Mouse (Mus musculus): Measurements from ENCODE around the gene Stra6. TPM values are rescaled to one million over a fixed set of nuclear protein-coding genes. Genes with fewer than 3 reads are reported as not detected.

Gene Stra6
- polyA plus RNA-seq, 1 experiment from 2014 or later = 7.7 TPM

GRCm38 (mm10) chr9:58053102-58053501 lies 10.5 kb upstream of the Stra6 start:
- Histone ChIP-seq H3K9me3 (replicated peaks) (no peaks in the 10 kb centered on the region), H3K9ac (no peak overlapping the region; the same call in 1 of the 2 replicates), H3K4me2 (no peak overlapping the region), H3K4me3 (no peak overlapping the region), H3K36me3 (ENCODE audit: poor library complexity, severe bottlenecking) (no peaks in the 10 kb centered on the region), H3K27me3 (no peaks in the 10 kb centered on the region), H3K4me1 (peaks cover 80% of the 10 kb centered on the region), H3K27ac (peak overlapping the region; percentile 76)
- WGBS = 15% methylated on average over 3 of the region's 3 CpGs
- peak; percentile 39; the same call in 1 of the 2 replicates for ATAC-seq

DNA sequence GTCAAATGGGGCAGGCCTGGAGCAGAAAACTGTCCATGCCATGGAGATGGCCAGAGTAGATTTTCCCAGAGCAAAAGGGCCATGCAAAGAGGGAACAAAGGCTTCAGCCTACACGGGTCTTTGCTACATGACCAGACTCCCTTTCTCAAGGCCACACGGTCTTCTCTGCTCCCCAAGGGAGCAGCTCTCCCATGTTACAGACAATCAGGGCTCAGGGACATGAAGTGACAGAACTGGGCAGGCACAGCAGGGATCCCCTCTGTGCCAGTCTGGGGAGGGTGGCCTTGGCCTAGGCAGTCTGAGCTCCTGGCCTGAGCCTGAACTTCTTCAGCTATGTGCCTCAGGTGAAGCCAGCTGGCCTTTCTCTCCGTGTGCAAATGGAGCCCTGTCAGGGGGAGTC lies 10.0 kb upstream of the Stra6 start:
- peak overlapping the region; percentile 76 for H3K27ac ChIP-seq
- no peak overlapping the region for H3K4me3 ChIP-seq
- 53% methylated on average over 3 of the region's 3 CpGs for whole genome bisulfite sequencing
- peaks cover 76% of the 10 kb centered on the region for H3K4me1 ChIP-seq
- ATAC-seq = no peak
- no peak overlapping the region; the same call in 1 of the 2 replicates for H3K4me2 ChIP-seq
- peak overlapping the region; percentile 45; the same call in 1 of the 2 replicates for H3K9ac ChIP-seq
- no peaks in the 10 kb centered on the region for H3K36me3 ChIP-seq (ENCODE audit: poor library complexity, severe bottlenecking)
- no peaks in the 10 kb centered on the region for H3K9me3 ChIP-seq (replicated peaks)
- no peaks in the 10 kb centered on the region for H3K27me3 ChIP-seq

- 83% methylated on average over 1 of the region's 1 CpGs for WGBS
- Histone ChIP-seq H3K4me2 (no peak overlapping the region), H3K36me3 (ENCODE audit: poor library complexity, severe bottlenecking) (no peaks in the 10 kb centered on the region), H3K9ac (peak overlapping the region; percentile 45; the same call in 1 of the 2 replicates), H3K27me3 (no peaks in the 10 kb centered on the region), H3K4me3 (no peak overlapping the region), H3K27ac (peak overlapping the region; percentile 76), H3K9me3 (replicated peaks) (no peaks in the 10 kb centered on the region), H3K4me1 (peaks cover 71% of the 10 kb centered on the region)
- ATAC-seq = no peak
Observed at GRCm38 (mm10) chr9:58054032-58054431, 9.6 kb upstream of the Stra6 start.

DNA sequence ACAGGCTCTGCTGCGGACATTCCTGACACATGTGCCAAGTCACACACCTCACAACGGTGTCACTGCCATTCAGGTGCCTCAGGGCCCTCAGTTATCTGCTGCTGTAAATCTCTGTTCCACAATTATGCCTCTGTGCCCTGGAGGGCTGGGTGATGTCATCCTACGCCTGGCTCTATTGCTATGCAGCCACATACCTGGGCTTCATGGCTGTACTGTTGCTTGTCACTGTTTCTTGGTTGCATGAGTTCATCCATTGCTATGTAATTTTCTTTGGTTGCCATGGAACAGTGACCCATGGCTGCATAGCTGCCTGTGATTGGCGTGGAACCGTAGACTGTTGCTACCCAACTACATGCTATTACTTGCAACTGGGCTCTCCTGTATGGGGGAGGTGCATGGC lies 7.9 kb upstream of the Stra6 start:
- no peak overlapping the region for H3K4me3 ChIP-seq
- H3K27ac ChIP-seq = peak overlapping the region; percentile 76
- no peaks in the 10 kb centered on the region for H3K27me3 ChIP-seq
- no peak; the same call in 1 of the 2 replicates for ATAC-seq
- 69% methylated on average over 5 of the region's 5 CpGs for WGBS
- no peaks in the 10 kb centered on the region for H3K36me3 ChIP-seq (ENCODE audit: poor library complexity, severe bottlenecking)
- no peaks in the 10 kb centered on the region for H3K9me3 ChIP-seq (replicated peaks)
- peak overlapping the region; percentile 22; the same call in 1 of the 2 replicates for H3K9ac ChIP-seq
- peaks cover 71% of the 10 kb centered on the region for H3K4me1 ChIP-seq
- no peak overlapping the region for H3K4me2 ChIP-seq

- H3K9ac ChIP-seq = no peak overlapping the region
- ATAC-seq = no peak
Observed at GRCm38 (mm10) chr9:58059920-58060319, 3.7 kb upstream of the Stra6 start.

DNA sequence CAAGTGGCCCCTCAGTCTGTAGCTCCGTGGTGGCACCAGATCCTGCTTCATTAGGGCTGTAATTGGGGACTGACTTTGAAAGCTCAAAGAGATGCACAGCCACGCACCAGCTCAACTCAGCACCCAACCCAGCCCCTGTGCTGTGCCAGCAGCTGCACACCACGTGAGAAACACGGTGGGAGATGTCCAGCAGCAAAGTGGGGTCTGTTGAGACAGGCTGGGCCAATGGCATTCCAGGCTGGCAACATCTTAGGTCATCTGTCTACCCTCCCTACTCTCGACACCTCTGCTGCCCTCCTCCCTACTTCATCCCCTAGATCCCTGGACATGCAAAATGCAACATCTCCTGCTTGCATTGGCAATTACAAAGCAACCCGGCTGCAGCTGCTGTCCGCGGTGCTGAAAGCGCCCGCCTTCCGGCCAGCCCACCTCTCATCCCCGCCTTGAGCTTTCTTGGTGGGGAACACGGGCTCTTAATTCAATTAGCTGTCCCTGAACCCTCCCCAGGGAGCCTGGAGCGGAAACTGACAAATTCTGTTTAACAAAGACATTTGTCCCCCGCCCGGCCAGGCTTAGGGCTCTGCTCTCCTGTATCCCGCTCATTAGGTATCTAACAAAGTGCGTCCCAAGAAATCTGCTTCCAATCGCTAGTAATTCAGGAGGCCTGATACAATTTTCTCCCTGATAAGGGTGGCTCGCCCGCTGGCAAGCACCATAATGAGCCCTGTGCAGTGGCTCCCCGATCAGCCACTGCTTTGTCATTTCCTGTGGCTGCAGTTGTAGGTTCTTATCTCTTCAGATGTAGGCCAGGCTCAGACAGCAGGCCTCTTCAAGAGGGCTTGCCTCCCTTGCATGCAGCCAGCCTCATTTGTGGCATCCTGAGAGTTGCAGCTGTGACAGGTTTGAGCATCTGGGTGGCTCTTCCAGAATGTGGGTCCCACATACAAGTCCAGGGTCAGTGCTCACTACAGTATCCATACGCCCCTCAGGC lies 2.6 kb upstream of the Stra6 start:
- Histone ChIP-seq H3K9me3 (replicated peaks) (no peaks in the 10 kb centered on the region), H3K4me1 (peaks cover 72% of the 10 kb centered on the region), H3K27ac (peak overlapping the region; percentile 79), H3K9ac (peak overlapping the region; percentile 1; the same call in 1 of the 2 replicates), H3K36me3 (ENCODE audit: poor library complexity, severe bottlenecking) (no peaks in the 10 kb centered on the region), H3K4me3 (no peak overlapping the region), H3K4me2 (0 out of 2 replicates have a peak overlapping the region, but pooled peaks have one; percentile 2), H3K27me3 (no peaks in the 10 kb centered on the region)
- WGBS = 6% methylated on average over 23 of the region's 23 CpGs
- ATAC-seq = peak; percentile 52

More at GRCm38 (mm10) chr9:58059920-58060319, 3.7 kb upstream of the Stra6 start:
- Histone ChIP-seq H3K4me3 (no peak overlapping the region), H3K9me3 (replicated peaks) (no peaks in the 10 kb centered on the region), H3K4me1 (peaks cover 72% of the 10 kb centered on the region), H3K36me3 (ENCODE audit: poor library complexity, severe bottlenecking) (no peaks in the 10 kb centered on the region), H3K4me2 (no peak overlapping the region), H3K27me3 (no peaks in the 10 kb centered on the region), H3K27ac (peak overlapping the region; percentile 79)
- WGBS = 46% methylated on average over 1 of the region's 1 CpGs

DNA sequence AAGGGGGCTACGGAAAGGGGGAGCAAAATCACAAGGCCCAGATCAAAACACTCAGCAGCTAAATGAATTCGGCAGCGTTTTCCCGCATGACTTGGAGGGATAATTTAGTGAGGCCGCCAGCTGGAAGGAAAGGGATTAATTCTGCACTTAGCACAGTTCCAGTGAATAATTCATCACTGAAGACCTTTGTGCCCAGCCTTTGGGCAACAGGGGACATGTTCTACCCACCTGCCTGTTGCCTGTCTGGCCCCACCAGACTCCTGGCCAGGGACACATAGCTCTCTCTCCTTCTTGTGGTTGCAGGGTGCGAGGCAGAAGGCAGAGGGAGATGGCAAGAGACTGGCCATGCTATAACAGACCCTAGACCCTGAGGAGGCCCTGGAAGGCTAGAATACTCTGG lies 1.9 kb downstream of the Stra6 start:
- ATAC-seq = peak; percentile 55
- 6% methylated on average over 6 of the region's 6 CpGs for WGBS
- Histone ChIP-seq H3K4me1 (peaks cover 74% of the 10 kb centered on the region), H3K4me2 (no peak overlapping the region), H3K27me3 (no peaks in the 10 kb centered on the region), H3K36me3 (ENCODE audit: poor library complexity, severe bottlenecking) (no peaks in the 10 kb centered on the region), H3K27ac (peak overlapping the region; percentile 95), H3K4me3 (no peak overlapping the region), H3K9me3 (replicated peaks) (no peaks in the 10 kb centered on the region), H3K9ac (0 out of 2 replicates have a peak overlapping the region, but pooled peaks have one; percentile 22)

GRCm38 (mm10) chr9:58065977-58066730 lies 2.6 kb downstream of the Stra6 start:
- 78% methylated on average over 6 of the region's 6 CpGs for WGBS
- no peak overlapping the region for H3K9ac ChIP-seq
- H3K4me1 ChIP-seq = peaks cover 72% of the 10 kb centered on the region
- H3K4me3 ChIP-seq = no peak overlapping the region
- no peaks in the 10 kb centered on the region for H3K9me3 ChIP-seq (replicated peaks)
- H3K36me3 ChIP-seq (ENCODE audit: poor library complexity, severe bottlenecking) = no peaks in the 10 kb centered on the region
- peak; percentile 41 for ATAC-seq
- H3K27me3 ChIP-seq = no peaks in the 10 kb centered on the region
- H3K27ac ChIP-seq = peak overlapping the region; percentile 95
- H3K4me2 ChIP-seq = no peak overlapping the region

- no peak overlapping the region for H3K9ac ChIP-seq
- 70% methylated on average over 6 of the region's 6 CpGs for WGBS
- H3K36me3 ChIP-seq (ENCODE audit: poor library complexity, severe bottlenecking) = no peaks in the 10 kb centered on the region
- H3K27ac ChIP-seq = peak overlapping the region; percentile 95
- no peaks in the 10 kb centered on the region for H3K27me3 ChIP-seq
- no peaks in the 10 kb centered on the region for H3K9me3 ChIP-seq (replicated peaks)
- H3K4me3 ChIP-seq = no peak overlapping the region
- ATAC-seq = no peak
- H3K4me2 ChIP-seq = no peak overlapping the region
- H3K4me1 ChIP-seq = peaks cover 72% of the 10 kb centered on the region
Observed at GRCm38 (mm10) chr9:58066731-58067095, 3.1 kb downstream of the Stra6 start.

- Histone ChIP-seq H3K27me3 (no peaks in the 10 kb centered on the region), H3K4me3 (no peak overlapping the region), H3K27ac (peak overlapping the region; percentile 95; the same call in 1 of the 2 replicates), H3K9ac (no peak overlapping the region), H3K4me1 (peaks cover 72% of the 10 kb centered on the region), H3K4me2 (no peak overlapping the region), H3K9me3 (replicated peaks) (no peaks in the 10 kb centered on the region), H3K36me3 (ENCODE audit: poor library complexity, severe bottlenecking) (no peaks in the 10 kb centered on the region)
- ATAC-seq = no peak
- 89% methylated on average over 3 of the region's 3 CpGs for WGBS
Observed at GRCm38 (mm10) chr9:58067546-58067945, 4.0 kb downstream of the Stra6 start.

GRCm38 (mm10) chr9:58074561-58074960 lies 11.0 kb downstream of the Stra6 start:
- H3K4me1 ChIP-seq = peaks cover 32% of the 10 kb centered on the region
- no peak overlapping the region for H3K9ac ChIP-seq
- no peak overlapping the region for H3K4me2 ChIP-seq
- 61% methylated on average over 3 of the region's 3 CpGs for WGBS
- no peak overlapping the region for H3K27ac ChIP-seq
- H3K9me3 ChIP-seq (replicated peaks) = no peaks in the 10 kb centered on the region
- no peaks in the 10 kb centered on the region for H3K27me3 ChIP-seq
- H3K4me3 ChIP-seq = no peak overlapping the region
- no peaks in the 10 kb centered on the region for H3K36me3 ChIP-seq (ENCODE audit: poor library complexity, severe bottlenecking)
- ATAC-seq = no peak

GRCm38 (mm10) chr9:58084586-58084985 lies 21.0 kb downstream of the Stra6 start:
- ATAC-seq = peak; percentile 81
- Histone ChIP-seq H3K27ac (peak overlapping the region; percentile 89), H3K4me3 (no peak overlapping the region), H3K4me1 (peaks cover 49% of the 10 kb centered on the region), H3K4me2 (peak overlapping the region; percentile 24), H3K36me3 (ENCODE audit: poor library complexity, severe bottlenecking) (no peaks in the 10 kb centered on the region), H3K27me3 (no peaks in the 10 kb centered on the region), H3K9ac (no peak overlapping the region), H3K9me3 (replicated peaks) (no peaks in the 10 kb centered on the region)
- 12% methylated on average over 8 of the region's 8 CpGs for WGBS
